Mouse (Mus musculus) heart, adult 2 months (tissue): ENCODE measurements around the gene Vps8. TPM values are rescaled to one million over a fixed set of nuclear protein-coding genes. Genes with fewer than 3 reads are reported as not detected.

Experiments used
- DNase-seq, 2 experiments: peaks; one replicate each; pipeline ENCODE4 v3.0.0; 2021
- H3K27ac ChIP-seq: fragments of 200-600 bp; 2 replicates; pipeline ENCODE4 v1.8.1; 2022
- H3K27me3 ChIP-seq: fragments of 200-500 bp; 2 replicates; pipeline ENCODE4 v1.6.1; 2012; ENCODE audit warnings: mild to moderate bottlenecking, low read length, inconsistent platforms, mixed read lengths; ENCODE audit not compliant: control insufficient read depth, insufficient read depth
- H3K36me3 ChIP-seq: fragments of 200-500 bp; 2 replicates; pipeline ENCODE4 v1.6.1; 2012; ENCODE audit warnings: low read length, inconsistent platforms; ENCODE audit not compliant: control insufficient read depth, insufficient read depth
- H3K4me1 ChIP-seq: fragments of 200-500 bp; 2 replicates; pipeline ENCODE4 v1.6.1; 2011; ENCODE audit warnings: low read length; ENCODE audit not compliant: control insufficient read depth, insufficient read depth
- H3K4me3 ChIP-seq: fragments of 200-600 bp; 2 replicates; pipeline ENCODE4 v1.8.1; 2022
- H3K79me2 ChIP-seq: fragments of 200-500 bp; replicated peaks from 2 replicates; pipeline ENCODE4 v1.6.1; 2012; ENCODE audit warnings: mild to moderate bottlenecking, inconsistent platforms, low read length, moderate library complexity, mixed read lengths; ENCODE audit not compliant: control insufficient read depth, insufficient read depth
- H3K9ac ChIP-seq: fragments of 200-500 bp; 2 replicates; pipeline ENCODE4 v1.6.1; 2012; ENCODE audit warnings: low read depth, mild to moderate bottlenecking, control low read depth, inconsistent platforms, low read length, mixed read lengths
- CTCF ChIP-seq: fragments of 200-600 bp; IDR thresholded peaks from 2 replicates; pipeline ENCODE4 v1.8.1; 2022; ENCODE audit warnings: antibody characterized with exemption, mild to moderate bottlenecking, moderate library complexity
- EP300 ChIP-seq: fragments of 200-500 bp; IDR thresholded peaks from 2 replicates; pipeline ENCODE4 v1.6.1; 2011; ENCODE audit warnings: low read depth, low read length, control low read depth; ENCODE audit not compliant: insufficient read depth
- POLR2A ChIP-seq: fragments of 200-500 bp; IDR thresholded peaks from 2 replicates; pipeline ENCODE4 v1.6.1; 2011; ENCODE audit warnings: mild to moderate bottlenecking, low read depth, low read length, control low read depth; ENCODE audit not compliant: insufficient read depth
- WGBS: fragments of 180-500 bp; shearing (Covaris S2); methylation state at CpG from one replicate; pipeline ENCODE4 v1.1.7; 2018; 5-methylcytosine and 5-hydroxymethylcytosine counted together
- intact Hi-C: fragments of 180-260 bp; cut with DNase I; formaldehyde crosslinking; loops from one replicate; pipeline ENCODE4 v1.15.1; 2025
- polyA plus RNA-seq: library from polyadenylated mRNA; depleted of rRNA; stranded (reverse); fragments of >200 nt; gene quantifications from 2 replicates; pipeline ENCODE4 v1.2.3, GENCODE M21; 2012
- total RNA-seq, 2 experiments: library from RNA; stranded (reverse); gene quantifications; 2 replicates each; pipeline ENCODE4 v1.2.3; 2021

Vps8 gene
- total and polyA plus RNA-seq, 3 experiments = 14.0 to 25.5 (median 24.1) TPM

DNA sequence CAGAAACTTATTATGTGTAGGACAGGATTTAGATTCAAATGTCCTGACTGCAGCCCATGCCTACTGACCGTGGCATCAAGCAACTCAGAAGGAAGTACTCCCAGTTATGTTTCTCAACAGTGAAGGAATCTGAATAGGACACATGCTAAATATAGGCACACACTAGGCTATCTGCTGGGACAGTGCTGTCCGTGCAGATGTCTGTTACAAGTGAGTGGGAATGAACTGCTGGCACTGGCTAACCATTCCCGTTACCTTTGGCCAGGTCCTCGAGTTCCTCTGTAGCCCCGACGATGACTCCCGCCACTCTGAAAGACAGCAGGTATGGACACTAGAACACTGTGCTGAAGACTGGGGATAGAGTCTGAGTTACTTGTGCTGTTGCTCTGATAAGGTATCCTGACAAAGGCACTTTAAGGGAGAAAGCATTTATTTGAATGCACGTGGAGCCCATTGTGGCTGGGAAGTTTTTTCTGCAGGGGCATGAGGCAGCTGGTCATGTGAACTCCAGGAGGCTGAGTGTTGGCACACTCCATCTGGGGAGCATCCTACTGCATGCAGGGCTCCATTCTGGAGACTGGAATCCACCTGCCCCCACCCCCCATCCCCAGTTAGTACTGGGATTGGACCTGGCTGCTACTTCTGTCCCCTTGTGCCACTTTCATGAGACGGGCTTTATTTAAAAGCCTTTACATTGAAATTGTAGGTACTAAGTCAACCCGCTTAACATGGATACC is 104.5 kb downstream of the Vps8 start:
- no peaks in the 10 kb centered on the region for H3K79me2 ChIP-seq
- H3K36me3 ChIP-seq = no peaks in the 10 kb centered on the region
- H3K9ac ChIP-seq = no peak overlapping the region
- 68% methylated on average over 10 of the region's 10 CpGs for WGBS
- intact Hi-C loops = no loop called here
- no peaks in the 10 kb centered on the region for H3K27me3 ChIP-seq
- TF ChIP-seq POLR2A (no peak), CTCF (no peak)
- peak in 1 of 2 experiments; percentile 34 for DNase-seq
- H3K27ac ChIP-seq = no peak overlapping the region
- H3K4me3 ChIP-seq = no peak overlapping the region
- no peaks in the 10 kb centered on the region for H3K4me1 ChIP-seq

DNA sequence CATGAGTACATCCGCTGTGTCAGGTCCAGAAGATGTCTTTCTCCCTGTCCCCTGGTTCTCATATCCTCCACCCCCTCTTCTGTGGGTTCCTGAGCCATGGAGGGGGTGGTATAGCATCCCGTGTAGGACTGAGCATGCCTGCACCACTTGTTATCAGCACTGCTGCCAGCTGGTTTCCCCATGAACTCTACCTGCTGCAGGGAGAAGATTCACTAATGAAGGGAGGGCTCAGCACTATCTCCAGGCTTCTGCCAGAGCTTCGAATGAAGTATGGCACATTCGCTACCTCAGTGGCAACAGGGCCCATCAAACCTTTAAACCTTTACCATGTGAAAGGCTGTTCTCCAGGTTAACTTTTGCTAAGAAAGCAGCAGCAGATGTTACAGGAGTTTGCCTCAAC is 110.6 kb downstream of the Vps8 start:
- intact Hi-C loops = no loop called here
- no peak for TF ChIP-seq POLR2A

DNA sequence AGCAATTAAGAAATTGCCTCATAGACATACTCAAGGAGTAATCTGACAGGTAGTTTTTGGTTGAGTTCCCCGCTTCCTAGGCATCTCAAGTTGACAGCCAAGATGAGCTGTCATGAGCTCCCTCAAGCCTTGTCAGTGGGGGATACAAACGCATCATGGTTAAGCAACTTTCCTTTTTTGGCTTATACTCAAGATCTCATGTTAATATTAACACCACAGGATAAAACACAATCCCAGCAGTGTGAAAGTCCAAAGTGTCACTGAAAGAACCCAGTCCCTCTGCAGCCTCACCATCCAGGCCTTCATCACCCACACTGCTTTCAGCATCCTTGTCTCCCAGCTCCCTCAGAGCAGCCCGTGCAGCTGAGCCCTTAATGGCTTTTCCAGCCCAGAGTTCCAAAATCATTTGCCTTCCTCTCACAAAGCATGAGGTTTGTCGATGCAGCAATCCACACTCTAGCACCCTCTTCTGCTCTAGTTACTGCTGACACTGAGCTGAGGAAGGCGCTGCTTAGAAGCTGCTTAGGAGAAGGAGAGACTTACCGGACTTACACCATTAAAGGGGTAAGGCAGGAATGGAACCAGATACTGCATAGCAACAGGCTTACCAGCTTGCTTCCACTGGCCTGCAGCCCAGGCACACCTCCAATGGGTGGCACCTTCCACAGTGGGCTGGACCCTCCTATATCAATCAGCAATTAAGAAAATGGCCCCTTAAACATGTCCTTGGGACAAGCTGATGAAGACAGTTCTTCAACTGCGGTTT is 113.5 kb downstream of the Vps8 start:
- intact Hi-C loops = loop anchor here (1.0 to 5.0 kb wide), 2 partner anchors 48 to 191 kb away; no protein-coding TSS in a partner anchor
- no peak for DNase-seq
- 72% methylated on average over 7 of the region's 7 CpGs for WGBS
- no peaks in the 10 kb centered on the region for H3K27me3 ChIP-seq
- H3K4me3 ChIP-seq = no peak overlapping the region
- H3K9ac ChIP-seq = no peak overlapping the region
- H3K27ac ChIP-seq = no peak overlapping the region
- H3K36me3 ChIP-seq = no peaks in the 10 kb centered on the region; the same call in 1 of the 2 replicates
- H3K79me2 ChIP-seq = no peaks in the 10 kb centered on the region
- TF ChIP-seq EP300 = no peak
- no peak for TF ChIP-seq CTCF
- no peak for TF ChIP-seq POLR2A
- no peaks in the 10 kb centered on the region for H3K4me1 ChIP-seq

More for the DNA sequence above, 110.6 kb downstream of the Vps8 start:
- Histone ChIP-seq H3K9ac (no peak overlapping the region), H3K36me3 (no peaks in the 10 kb centered on the region; the same call in 1 of the 2 replicates), H3K27me3 (no peaks in the 10 kb centered on the region), H3K79me2 (no peaks in the 10 kb centered on the region), H3K4me3 (no peak overlapping the region), H3K27ac (no peak overlapping the region), H3K4me1 (no peaks in the 10 kb centered on the region)
- DNase-seq = no peak
- 78% methylated on average over 4 of the region's 4 CpGs for WGBS

DNA sequence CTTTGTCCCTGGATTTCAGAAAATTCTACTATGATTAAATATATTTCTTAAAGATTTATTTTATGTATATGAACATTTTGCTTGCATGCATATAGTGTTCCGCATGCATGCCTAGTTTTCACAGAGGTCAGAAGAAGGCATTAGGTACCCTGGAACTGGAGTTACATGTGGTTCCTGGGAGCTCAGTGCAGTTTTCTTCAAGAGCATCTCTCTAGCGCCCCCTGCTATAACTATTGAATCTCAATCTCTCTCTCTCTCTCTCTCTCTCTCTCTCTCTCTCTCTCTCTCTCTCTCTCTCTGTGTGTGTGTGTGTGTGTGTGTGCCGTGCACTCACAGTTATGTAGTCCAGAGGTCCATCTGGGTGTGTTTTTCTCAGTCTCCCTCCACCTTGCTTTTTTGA is 114.4 kb downstream of the Vps8 start:
- intact Hi-C loops = loop anchor here (1.0 to 5.0 kb wide), 2 partner anchors 49 to 190 kb away; no protein-coding TSS in a partner anchor
- no peaks in the 10 kb centered on the region for H3K27me3 ChIP-seq
- WGBS = 77% methylated on average over 3 of the region's 3 CpGs
- no peak for DNase-seq
- H3K9ac ChIP-seq = no peak overlapping the region
- H3K36me3 ChIP-seq = no peaks in the 10 kb centered on the region; the same call in 1 of the 2 replicates
- no peak overlapping the region for H3K4me3 ChIP-seq
- no peaks in the 10 kb centered on the region for H3K4me1 ChIP-seq
- H3K79me2 ChIP-seq = no peaks in the 10 kb centered on the region
- no peak for TF ChIP-seq POLR2A
- no peak for TF ChIP-seq EP300
- TF ChIP-seq CTCF = peak; percentile 42
- no peak overlapping the region for H3K27ac ChIP-seq

DNA sequence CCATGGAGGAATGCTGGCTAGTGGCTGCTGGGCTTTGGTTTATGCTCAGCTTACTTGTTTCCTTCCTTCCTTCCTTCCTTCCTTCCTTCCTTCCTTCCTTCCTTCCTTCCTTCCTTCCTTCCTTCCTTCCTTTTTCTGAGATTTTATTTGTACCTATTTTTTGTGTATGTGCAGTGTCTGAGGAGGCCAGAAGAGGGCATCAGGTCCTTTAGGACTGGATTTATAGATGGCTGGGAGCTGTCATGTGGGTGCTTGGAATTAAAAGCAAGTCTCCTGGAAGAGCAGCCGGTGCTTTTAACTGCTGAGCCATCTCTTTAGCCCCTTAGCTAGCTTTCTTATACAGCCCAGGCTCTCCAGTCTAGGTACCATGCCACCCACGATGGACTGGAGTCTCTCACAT is 116.0 kb downstream of the Vps8 start:
- Histone ChIP-seq H3K79me2 (no peaks in the 10 kb centered on the region), H3K27me3 (no peaks in the 10 kb centered on the region), H3K4me3 (no peak overlapping the region), H3K9ac (no peak overlapping the region), H3K4me1 (no peaks in the 10 kb centered on the region), H3K36me3 (no peaks in the 10 kb centered on the region; the same call in 1 of the 2 replicates), H3K27ac (no peak overlapping the region)
- WGBS = 72% methylated on average over 2 of the region's 2 CpGs
- DNase-seq = no peak
- TF ChIP-seq POLR2A (no peak), CTCF (peak; percentile 53)
- intact Hi-C loops = loop anchor here (5.0 kb wide), 1 partner anchor 188 kb away; no protein-coding TSS in a partner anchor

DNA sequence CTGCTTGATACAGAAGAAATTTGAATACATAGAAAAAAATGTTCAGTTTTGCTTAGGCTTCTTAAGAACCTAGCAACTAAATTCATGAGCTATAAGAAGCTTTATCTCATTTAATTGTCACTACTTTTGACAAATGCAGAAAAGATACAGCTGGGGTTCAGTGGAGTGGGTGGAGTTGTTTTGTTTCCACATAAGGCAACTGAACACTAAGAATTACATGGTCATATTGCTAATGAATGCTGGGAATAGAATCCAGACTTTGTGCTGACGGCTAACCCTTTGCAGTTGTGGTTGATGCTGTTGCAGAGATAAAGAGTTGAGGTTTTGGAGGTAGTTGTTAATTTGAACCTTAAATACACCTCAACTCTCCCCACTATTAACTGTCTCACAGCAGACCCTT is 119.6 kb downstream of the Vps8 start:
- H3K4me1 ChIP-seq = no peaks in the 10 kb centered on the region
- H3K27me3 ChIP-seq = no peaks in the 10 kb centered on the region
- no peak overlapping the region for H3K9ac ChIP-seq
- H3K79me2 ChIP-seq = no peaks in the 10 kb centered on the region
- 95% methylated on average over 1 of the region's 1 CpGs for WGBS
- no peak for DNase-seq
- H3K4me3 ChIP-seq = no peak overlapping the region
- H3K36me3 ChIP-seq = no peaks in the 10 kb centered on the region; the same call in 1 of the 2 replicates
- TF ChIP-seq POLR2A (no peak), CTCF (no peak), EP300 (no peak)
- no peak overlapping the region for H3K27ac ChIP-seq
- intact Hi-C loops = no loop called here
